Mouse (Mus musculus) forebrain, embryonic 14.5 days (tissue): ENCODE results near the gene Rtn2. TPM values are rescaled to one million over a fixed set of nuclear protein-coding genes. Genes with fewer than 3 reads are reported as not detected.
"Not testable (repeated sequence)": the region's sequence is repeated elsewhere in the genome, so short reads cannot be mapped to it uniquely, and the experiment has no call there.

Source experiments
- ATAC-seq: fragments of 200-750 bp; cut with Nextera tagmentation; 2 replicates; pipeline ENCODE4 v1.8.0; 2017; ENCODE audit warnings: mild to moderate bottlenecking, moderate library complexity
- DNase-seq: peaks from one replicate; pipeline ENCODE4 v3.0.0-alpha.2; 2015; ENCODE audit warnings: low spot score
- H3K27ac ChIP-seq: fragments of 300-500 bp; sonication (generic); 2 replicates; pipeline ENCODE4 v1.5.1; 2014; ENCODE audit warnings: low read depth, mild to moderate bottlenecking, control low read depth, low read length, moderate library complexity
- H3K27me3 ChIP-seq: fragments of 300-500 bp; sonication (generic); replicated peaks from 2 replicates; pipeline ENCODE4 v1.6.1; 2014; ENCODE audit warnings: low read length, control low read depth, mixed read lengths; ENCODE audit not compliant: control insufficient read depth, insufficient read depth
- H3K36me3 ChIP-seq: fragments of 300-500 bp; sonication (generic); 2 replicates; pipeline ENCODE4 v1.6.1; 2014; ENCODE audit warnings: low read length, control low read depth; ENCODE audit not compliant: control insufficient read depth, insufficient read depth
- H3K4me1 ChIP-seq: fragments of 300-500 bp; sonication (generic); 2 replicates; pipeline ENCODE4 v1.6.1; 2014; ENCODE audit warnings: antibody characterized with exemption, low read length, control low read depth; ENCODE audit not compliant: control insufficient read depth, insufficient read depth
- H3K4me2 ChIP-seq: fragments of 300-500 bp; sonication (generic); 2 replicates; pipeline ENCODE4 v1.6.1; 2014; ENCODE audit warnings: mild to moderate bottlenecking, control low read depth, low read length
- H3K4me3 ChIP-seq: fragments of 300-500 bp; sonication (generic); 2 replicates; pipeline ENCODE4 v1.5.1; 2014; ENCODE audit warnings: low read depth, low read length, control low read depth
- H3K9ac ChIP-seq: fragments of 300-500 bp; sonication (generic); 2 replicates; pipeline ENCODE4 v1.6.1; 2014; ENCODE audit warnings: mild to moderate bottlenecking, low read length, control low read depth, moderate library complexity
- H3K9me3 ChIP-seq: fragments of 300-500 bp; sonication (generic); replicated peaks from 2 replicates; pipeline ENCODE4 v1.6.1; 2016; ENCODE audit warnings: low read length, control low read depth, mixed read lengths; ENCODE audit not compliant: control insufficient read depth
- WGBS: fragments of 180-500 bp; shearing (Covaris S2); extraction: QIAGEN DNeasy Blood & Tissue Kit; methylation state at CpG from one replicate; pipeline ENCODE4 v1.1.7; 2014; 5-methylcytosine and 5-hydroxymethylcytosine counted together
- polyA plus RNA-seq: library from polyadenylated mRNA; unstranded; fragments of >200 nt; fragmentation: Nextera tagmentation; extraction: Ambion mirVana; gene quantifications from 2 replicates; pipeline ENCODE4 v1.2.1, GENCODE M21; 2014

The Rtn2 gene
- polyA plus RNA-seq, 1 experiment from 2014 or later, result 102 TPM

DNA sequence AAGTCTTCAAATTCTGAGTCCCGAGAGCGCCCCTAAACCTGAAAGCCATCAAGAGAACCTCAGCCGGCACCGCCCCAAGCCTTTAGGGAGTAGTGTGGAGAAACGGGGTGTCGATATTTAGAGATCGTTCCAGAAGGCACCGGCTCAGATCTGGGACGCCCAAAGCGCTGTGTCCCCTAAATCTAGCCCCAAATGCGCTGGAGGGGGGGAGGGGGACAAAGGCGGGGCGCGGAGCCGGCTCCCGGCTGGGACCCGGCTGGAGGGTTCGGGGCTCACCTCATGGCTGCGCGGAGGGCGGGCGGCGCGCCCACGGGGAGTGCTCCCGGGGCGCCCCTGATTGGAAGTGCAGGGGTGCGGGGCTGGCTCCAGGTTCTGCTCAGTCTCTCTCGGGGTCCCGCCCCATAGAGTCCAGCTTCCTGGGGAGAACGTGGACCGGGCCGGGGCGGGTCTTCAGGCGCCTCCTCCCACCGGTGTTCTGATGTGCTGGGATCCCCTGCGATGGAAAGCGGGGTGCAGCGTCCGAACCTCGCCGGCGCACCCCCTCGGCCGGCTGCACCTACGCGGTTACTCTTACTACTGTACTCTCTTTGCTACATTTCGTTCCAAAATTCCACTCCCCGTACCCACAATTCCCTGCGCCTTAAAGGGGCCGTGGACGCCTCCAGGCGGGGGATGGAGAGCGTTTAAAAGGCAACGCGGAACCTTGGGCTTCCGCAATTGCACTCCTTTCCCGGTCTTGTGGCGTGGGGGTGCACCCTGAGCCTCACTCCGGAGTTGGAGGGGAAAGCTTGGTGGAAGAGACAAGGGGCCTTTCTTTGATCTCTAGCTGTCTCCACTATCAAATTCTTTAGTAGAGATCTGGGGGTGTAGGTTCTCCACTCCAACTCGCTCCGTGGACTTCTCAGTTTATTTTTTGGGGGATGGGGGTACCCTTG is 10.9 kb upstream of the Rtn2 start, which contains the start of gene Vasp:
Vasp (minus strand) TSS at position 580 of the 935 bp plus-strand sequence.
- H3K9me3 ChIP-seq, result no peaks in the 10 kb centered on the region
- DNase-seq (peak; percentile 93), ATAC-seq (peak; percentile 85)
- peaks cover 18% of the 10 kb centered on the region for H3K4me1 ChIP-seq
- no peaks in the 10 kb centered on the region for H3K27me3 ChIP-seq
- H3K36me3 ChIP-seq, result peaks cover 5% of the 10 kb centered on the region; the same call in 1 of the 2 replicates
- WGBS, result under 1% methylated on average over 53 of the region's 62 CpGs
- peak within 1 kb of the TSS; percentile 77 for H3K27ac ChIP-seq
- H3K4me2 ChIP-seq, result peak within 1 kb of the TSS; percentile 96
- peak within 1 kb of the TSS; percentile 89 for H3K9ac ChIP-seq
- peak within 1 kb of the TSS; percentile 94 for H3K4me3 ChIP-seq

DNA sequence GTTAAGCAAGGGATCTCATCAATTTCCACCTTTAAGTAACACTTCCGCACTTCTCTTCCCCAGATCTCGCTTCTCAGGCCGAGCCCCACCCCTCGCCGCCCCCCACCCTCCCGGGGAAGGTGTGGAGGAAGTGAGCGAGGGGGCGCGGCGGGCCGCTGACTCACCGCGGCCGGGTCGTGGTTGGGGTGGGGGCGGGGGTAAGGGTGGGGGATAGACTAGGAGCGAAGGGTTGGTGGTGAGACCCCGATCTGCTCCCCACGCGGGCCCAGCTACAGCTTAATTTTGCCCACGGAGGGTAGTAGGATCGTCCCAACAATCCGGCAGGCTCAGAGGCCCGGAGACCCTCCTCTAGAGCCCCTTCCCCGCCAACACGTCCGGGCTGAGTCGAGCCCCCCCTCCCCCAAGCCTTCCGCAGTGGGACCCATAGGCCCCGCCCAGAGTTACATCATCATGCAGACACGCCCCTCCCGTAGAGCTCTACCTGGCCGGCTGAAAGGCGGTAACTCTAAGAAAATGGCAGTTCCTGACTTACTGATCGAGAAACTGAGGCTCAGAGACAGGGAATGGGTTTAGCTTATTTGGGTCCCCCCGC is 10.2 kb upstream of the Rtn2 start:
- H3K4me1 ChIP-seq, result peaks cover 18% of the 10 kb centered on the region
- H3K36me3 ChIP-seq, result peaks cover 5% of the 10 kb centered on the region; the same call in 1 of the 2 replicates
- H3K27ac ChIP-seq, result peak overlapping the region; percentile 77
- peak; percentile 71 for ATAC-seq
- H3K4me2 ChIP-seq, result peak overlapping the region; percentile 96
- no peaks in the 10 kb centered on the region for H3K9me3 ChIP-seq
- H3K27me3 ChIP-seq, result no peaks in the 10 kb centered on the region
- H3K9ac ChIP-seq, result peak overlapping the region; percentile 89
- under 1% methylated on average over 34 of the region's 36 CpGs for WGBS
- DNase-seq, result peak; percentile 79
- peak overlapping the region; percentile 94 for H3K4me3 ChIP-seq

- 55% methylated on average over 4 of the region's 4 CpGs for WGBS
- H3K4me2 ChIP-seq, result no peak overlapping the region
- H3K9me3 ChIP-seq, result no peaks in the 10 kb centered on the region
- no peak overlapping the region for H3K9ac ChIP-seq
- ATAC-seq (no peak), DNase-seq (no peak)
- H3K36me3 ChIP-seq, result no peaks in the 10 kb centered on the region
- no peak overlapping the region for H3K4me3 ChIP-seq
- H3K27ac ChIP-seq, result no peak overlapping the region
- no peaks in the 10 kb centered on the region for H3K4me1 ChIP-seq
- H3K27me3 ChIP-seq, result peaks cover 35% of the 10 kb centered on the region
These were observed 6.2 kb upstream of the Rtn2 start for GRCm38 (mm10) chr7:19276253-19276652.

- Histone ChIP-seq H3K9me3 (no peaks in the 10 kb centered on the region), H3K36me3 (no peaks in the 10 kb centered on the region), H3K4me1 (peaks cover 6% of the 10 kb centered on the region), H3K4me2 (peak overlapping the region; percentile 35), H3K4me3 (peak overlapping the region; percentile 19), H3K27me3 (peaks cover 37% of the 10 kb centered on the region), H3K27ac (no peak overlapping the region), H3K9ac (no peak overlapping the region; the same call in 1 of the 2 replicates)
- no peak for ATAC-seq
- no peak for DNase-seq
- WGBS, result 2% methylated on average over 34 of the region's 34 CpGs
These were observed 3.4 kb upstream of the Rtn2 start for GRCm38 (mm10) chr7:19279052-19279451.

DNA sequence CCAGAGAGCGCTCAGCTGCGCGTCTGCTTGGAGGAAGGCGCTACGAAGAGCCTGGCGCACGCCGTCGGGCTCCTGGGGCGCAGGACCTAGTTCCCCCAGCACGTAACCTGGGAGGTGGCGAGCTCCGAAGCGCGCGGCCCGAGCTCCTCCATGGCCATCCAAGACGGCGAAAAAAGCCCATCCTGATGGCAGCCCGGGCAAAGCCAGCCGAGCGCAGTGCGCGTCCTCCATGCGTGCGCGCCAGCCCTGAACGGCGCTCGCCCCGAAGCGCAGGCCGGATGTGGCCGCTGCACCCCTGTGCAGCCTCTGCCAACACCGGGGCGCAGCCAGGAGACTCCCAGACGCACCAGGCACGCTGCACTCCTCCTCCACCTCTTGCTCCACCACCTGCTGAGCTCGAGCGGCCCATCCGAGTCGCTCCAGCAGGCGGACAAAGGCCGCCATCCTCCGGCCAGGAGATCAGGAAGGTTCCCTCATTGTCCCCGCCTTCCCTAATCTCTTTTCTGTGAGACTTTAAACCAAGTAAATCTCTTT is 2.8 kb upstream of the Rtn2 start, which contains the start of gene Ppm1n:
Ppm1n (minus strand) TSS at position 484 of the 534 bp plus-strand sequence.
- Histone ChIP-seq H3K4me2 (peak within 1 kb of the TSS; percentile 35), H3K27ac (no peak within 1 kb of the TSS), H3K27me3 (peaks cover 37% of the 10 kb centered on the region), H3K9ac (peak within 1 kb of the TSS; percentile 47), H3K9me3 (no peaks in the 10 kb centered on the region), H3K4me3 (peak within 1 kb of the TSS; percentile 19), H3K36me3 (no peaks in the 10 kb centered on the region), H3K4me1 (peaks cover 10% of the 10 kb centered on the region)
- ATAC-seq, result no peak
- no peak for DNase-seq
- WGBS, result under 1% methylated on average over 46 of the region's 46 CpGs

GRCm38 (mm10) chr7:19281680-19282304 is 632 bp upstream of the Rtn2 start:
- not testable (repeated sequence) for H3K9ac ChIP-seq, H3K9me3 ChIP-seq, H3K27ac ChIP-seq, H3K36me3 ChIP-seq
- Histone ChIP-seq H3K27me3 (peaks cover 37% of the 10 kb centered on the region), H3K4me3 (peak overlapping the region; percentile 86), H3K4me2 (peak overlapping the region; percentile 74; the same call in 1 of the 2 replicates), H3K4me1 (peaks cover 10% of the 10 kb centered on the region)
- ATAC-seq (peak; percentile 1; the same call in 1 of the 2 replicates), DNase-seq (peak; percentile 49)
- WGBS, result 32% methylated on average over 6 of the region's 6 CpGs

GRCm38 (mm10) chr7:19282791-19283405 is 474 bp downstream of the Rtn2 start:
- Histone ChIP-seq H3K4me1 (peaks cover 10% of the 10 kb centered on the region), H3K9me3 (no peaks in the 10 kb centered on the region), H3K4me3 (peak overlapping the region; percentile 86), H3K27me3 (peaks cover 34% of the 10 kb centered on the region), H3K9ac (peak overlapping the region; percentile 99), H3K4me2 (peak overlapping the region; percentile 74), H3K27ac (peak overlapping the region; percentile 90), H3K36me3 (peaks cover 16% of the 10 kb centered on the region)
- ATAC-seq (peak; percentile 78), DNase-seq (peak; percentile 59)
- 2% methylated on average over 31 of the region's 35 CpGs for WGBS

DNA sequence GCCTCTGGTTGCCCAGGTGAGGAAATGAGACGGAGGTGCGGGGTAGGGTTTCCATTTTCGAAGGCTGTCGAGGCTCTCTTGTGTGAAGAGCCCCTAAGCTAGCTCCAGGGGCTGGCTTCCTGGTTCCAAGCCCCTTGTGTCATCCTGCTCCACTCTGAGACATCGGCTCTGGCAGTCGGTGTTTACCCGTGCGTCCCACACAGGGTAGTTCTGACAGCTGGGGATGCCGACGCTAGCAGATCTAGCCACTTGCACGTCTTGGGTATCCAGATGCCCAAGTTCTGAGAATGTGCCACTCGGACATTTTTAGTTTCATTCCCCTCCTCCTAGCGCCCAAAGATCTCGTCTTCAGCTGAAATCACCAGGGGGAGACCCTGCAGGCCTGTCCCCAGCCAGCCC is 981 bp downstream of the Rtn2 start:
- H3K4me1 ChIP-seq, result peaks cover 10% of the 10 kb centered on the region
- 28% methylated on average over 14 of the region's 14 CpGs for WGBS
- DNase-seq, result peak; percentile 32
- H3K4me2 ChIP-seq, result peak overlapping the region; percentile 74
- peak overlapping the region; percentile 86 for H3K4me3 ChIP-seq
- peaks cover 29% of the 10 kb centered on the region for H3K27me3 ChIP-seq
- no peaks in the 10 kb centered on the region for H3K9me3 ChIP-seq
- H3K36me3 ChIP-seq, result peaks cover 21% of the 10 kb centered on the region
- H3K27ac ChIP-seq, result peak overlapping the region; percentile 90
- H3K9ac ChIP-seq, result peak overlapping the region; percentile 99
- ATAC-seq, result peak; percentile 18; the same call in 1 of the 2 replicates
